Mouse (Mus musculus): ENCODE measurements around the gene Srrt.

DNA sequence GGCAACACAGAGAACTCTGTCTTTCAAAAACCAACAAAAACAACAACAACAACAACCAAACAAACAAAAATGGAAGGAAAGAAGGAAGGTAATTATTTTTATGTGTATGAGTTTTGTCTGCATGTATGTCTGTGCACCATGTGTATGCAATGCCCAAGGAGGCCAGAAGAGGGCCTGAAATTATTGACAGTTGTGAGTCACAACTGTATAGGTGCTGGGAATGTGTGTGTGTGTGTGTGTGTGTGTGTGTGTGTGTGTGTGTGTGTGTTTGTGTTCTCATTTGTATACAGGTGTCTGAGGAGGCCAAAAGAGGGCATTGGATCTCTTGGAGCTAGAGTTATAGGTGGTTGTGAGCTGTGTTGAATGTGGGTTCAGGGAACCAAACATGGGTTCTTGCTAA lies 36.4 kb upstream of the Srrt start:
- TF ChIP-seq CTCF (IDR thresholded peaks at IDR 0.05; ENCODE audit: low read depth), result peak; percentile 33
- TF ChIP-seq EP300 (IDR thresholded peaks at IDR 0.05; ENCODE audit: low read depth), result no peak
